Mouse (Mus musculus): ENCODE data around the gene Spata20.

Spata20 gene

DNA sequence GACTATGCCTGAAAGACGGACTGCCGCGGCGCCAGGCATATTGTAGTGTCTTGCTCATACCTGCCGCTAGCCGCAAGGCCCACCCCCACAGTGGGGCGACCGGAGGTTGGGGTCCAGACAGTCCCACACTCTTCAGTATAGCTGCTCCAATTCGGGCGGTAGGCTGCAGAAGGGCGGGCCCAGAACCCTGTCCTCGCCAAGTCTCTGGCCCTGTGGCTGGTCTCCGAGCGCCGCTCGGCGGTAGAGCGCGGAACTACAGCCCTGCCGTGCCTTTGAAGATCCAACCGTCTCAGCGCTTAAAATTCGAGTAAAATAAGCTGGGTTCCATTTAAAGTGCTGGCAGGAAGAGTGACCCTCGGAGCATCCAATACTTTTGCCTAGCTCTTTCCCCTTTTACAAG lies at the start of gene Spata20:
TSS of gene Spata20 (minus strand) at position 179 of the 400 bp plus-strand sequence.
- peak; percentile 75 for DNase-seq

DNA sequence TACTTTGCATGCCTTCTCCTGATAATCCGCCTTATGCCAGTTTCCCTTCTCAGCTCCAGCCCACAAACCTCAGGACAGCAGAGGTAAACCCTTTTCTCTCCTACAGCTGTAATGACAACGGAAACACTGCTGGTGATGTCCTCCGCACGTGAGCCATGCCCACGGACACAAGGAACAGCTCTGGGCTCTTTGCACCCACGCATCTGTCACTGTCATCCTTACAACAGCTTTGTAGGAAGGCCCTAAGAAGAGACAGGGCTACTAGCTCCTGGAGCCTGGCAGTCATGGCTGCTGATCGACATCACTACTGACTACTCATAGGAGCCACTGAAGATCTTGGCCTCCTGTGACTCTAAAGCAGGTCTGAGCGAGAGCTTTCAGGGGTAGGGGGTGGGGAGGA lies 47.2 kb upstream of the Spata20 start:
- DNase-seq, result no peak

DNA sequence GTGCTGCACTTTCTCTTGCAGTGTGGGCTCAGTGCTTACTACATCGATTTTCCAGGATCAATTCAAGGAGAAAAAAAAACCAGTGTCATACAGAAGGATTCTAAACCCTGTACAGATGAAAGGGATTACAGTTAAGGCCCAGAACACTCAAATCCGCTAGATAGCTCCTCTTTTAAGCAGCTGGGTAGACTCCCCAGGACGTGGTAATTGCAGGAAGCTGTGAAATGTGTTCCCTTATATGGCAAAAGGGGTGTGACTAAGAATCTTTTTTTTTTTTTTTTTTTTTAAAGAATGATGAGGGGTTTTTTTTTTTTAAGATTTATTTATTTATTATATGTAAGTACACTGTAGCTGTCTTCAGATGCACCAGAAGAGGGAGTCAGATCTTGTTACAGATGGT lies 42.9 kb upstream of the Spata20 start:
- DNase-seq, result no peak

DNA sequence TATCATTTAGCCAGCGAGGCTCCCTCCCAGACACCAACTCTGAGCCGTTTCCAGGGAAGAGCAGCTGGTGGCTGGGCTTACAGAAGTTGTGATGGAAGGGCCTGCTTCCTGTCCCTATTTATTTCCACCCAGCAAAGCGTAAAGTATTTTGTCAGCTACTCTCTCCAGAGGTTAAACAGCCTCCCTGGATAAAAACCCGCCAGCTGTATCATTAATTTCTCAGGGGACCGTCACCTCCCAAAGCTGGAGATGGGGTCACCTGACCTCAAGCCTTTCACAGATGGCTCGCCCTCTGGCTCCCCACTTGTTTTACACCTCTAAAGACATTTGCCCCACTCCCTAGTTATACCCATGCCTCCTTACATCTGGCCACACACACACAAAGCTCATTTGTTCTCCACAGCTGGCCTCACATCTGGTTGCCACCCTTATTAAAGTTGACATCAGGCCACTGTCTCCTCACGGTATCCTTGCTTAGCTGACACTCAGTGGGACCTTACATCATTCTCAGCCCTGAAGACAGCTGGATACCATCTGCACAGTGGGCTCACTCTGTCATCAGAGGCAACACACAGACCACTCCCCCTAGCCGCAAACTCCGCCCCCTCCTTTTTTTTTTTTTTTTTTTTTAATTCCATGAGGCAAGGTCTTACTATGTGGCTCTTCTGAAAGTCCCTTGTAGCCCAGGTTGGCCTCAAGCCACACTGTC lies 40.3 kb upstream of the Spata20 start:
- DNase-seq, result no peak

DNA sequence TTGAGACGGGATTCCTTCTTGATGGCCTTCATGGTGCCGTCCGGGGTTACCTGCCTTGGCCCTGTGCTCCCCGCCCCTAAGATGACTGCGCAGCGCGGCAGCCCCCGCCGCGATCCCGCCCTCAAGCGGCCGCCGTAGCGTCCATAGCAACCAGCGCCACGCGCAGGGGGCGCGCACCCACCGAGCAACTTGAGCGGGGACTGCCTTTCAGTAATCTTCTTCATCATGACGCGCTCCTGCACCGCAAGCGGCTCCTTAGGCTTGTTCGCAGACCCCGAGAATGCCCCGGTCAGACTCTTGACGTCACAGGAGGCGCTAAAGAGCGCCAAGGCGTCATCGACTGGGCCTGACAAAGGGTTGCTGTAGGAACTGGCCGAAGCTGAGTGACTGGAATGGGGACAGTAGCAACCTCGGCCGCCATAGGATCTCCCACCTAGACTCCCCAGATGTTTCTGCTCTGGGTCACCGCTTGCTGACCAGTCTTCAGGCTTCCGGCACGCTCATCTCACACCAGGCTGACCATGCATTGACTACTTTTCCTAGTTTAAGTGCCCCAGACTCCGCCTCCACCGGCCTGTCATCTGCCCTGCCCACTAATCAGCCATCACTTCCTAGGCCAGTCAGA lies 35.4 kb upstream of the Spata20 start, which contains the start of gene Mycbpap:
TSS of gene Mycbpap (minus strand) at position 524 of the 625 bp plus-strand sequence.
- peak; percentile 12 for DNase-seq

DNA sequence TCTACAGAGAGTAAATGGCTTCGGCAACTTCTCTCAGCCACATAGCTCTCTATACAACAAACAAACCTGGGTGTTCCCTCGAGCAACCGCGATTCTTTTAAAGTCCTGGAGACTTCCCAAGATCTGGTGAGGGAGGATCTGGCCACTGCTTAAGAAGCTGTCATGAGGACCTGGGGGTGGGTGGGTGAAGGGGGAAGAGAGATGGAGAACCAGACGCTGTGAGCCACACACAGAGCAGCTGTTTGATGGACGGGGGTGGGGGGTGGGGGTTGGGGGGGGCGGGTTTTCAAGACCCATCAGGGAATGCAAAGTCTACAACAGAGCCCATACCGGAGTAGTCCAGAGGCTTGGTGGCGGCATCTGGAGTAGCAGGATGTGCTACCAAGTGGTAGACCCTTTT lies 27.5 kb upstream of the Spata20 start:
- DNase-seq, result no peak

DNA sequence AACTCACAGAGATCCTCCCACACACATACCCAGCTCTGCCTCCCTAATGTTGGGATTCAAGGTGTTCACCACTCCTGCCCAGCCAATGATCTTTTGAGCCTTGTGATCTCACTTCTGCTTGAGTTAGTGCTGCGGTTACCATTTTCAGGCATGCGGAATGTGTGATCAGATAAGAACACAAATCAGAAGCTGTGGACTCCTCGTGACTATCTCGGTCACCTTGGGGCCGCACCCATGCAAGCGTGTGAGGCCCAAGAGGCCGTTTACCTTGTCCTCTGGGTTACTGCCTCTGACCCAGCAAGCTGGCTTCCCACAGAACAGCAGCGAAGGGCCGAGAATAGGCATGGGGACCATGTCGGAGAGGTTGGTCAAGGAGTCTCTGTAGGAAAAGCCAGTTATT lies 23.0 kb upstream of the Spata20 start:
- no peak for DNase-seq

DNA sequence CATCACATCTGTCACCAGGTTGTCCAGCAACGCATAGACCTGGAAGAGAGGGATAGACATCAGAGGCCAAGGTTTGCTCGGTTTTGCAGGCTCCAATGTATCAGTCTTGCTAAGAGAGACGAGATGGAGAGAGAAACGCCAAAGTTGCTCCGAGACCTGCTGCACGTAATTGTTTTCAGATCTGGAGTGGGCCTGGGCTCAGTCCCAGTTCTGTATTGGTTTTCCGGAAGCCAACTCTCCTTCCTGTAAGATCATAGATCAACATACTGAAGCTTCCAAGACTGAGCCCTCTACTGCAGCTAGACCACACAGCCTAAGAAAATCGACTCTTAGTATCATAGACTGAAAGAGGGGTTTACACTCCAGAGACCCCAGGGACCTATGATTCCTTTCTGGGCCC lies 15.5 kb upstream of the Spata20 start:
- no peak for DNase-seq

DNA sequence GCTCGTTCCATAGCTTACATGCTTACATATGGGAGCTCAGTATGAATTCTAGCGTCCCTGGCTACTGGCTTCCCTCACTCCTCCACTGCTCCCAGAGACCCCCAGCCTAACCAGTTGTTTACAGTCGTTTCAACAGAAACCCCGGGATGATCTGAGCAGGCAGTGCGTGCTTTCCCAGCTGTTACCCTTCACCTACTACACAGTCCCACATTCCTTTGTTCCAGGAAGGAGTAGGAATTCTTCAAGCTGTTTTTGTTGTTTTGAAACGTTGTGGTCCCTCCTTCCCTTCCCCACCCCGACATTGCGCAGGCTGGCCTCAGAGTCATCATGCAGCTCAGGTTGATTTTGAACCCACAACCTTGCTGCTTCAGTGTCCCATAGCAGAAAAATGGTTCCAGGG lies 14.4 kb upstream of the Spata20 start:
- no peak for DNase-seq

DNA sequence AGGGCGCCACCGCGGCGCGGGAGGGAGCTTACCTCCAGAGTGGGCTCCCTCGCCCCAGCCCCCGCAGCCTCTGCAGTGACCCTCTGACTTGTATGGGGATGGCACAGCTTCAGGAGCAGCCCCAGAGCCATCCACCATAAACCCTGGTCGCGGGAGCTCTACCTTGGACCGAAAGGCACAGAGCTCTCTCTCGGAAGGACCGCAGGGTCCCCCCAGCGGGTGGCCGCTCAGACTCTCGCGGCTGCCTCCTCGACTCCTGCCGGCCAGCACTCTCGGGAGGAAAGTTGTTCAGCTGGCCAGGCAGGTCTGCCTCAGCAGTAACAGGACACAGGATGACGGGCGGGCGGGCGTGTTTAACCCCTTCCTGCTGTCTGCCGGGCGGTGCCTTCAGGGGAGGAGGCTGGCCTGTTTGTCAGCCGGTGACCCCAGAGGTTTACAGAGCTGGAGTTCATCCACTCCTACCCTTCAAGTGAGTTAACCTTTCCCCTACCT lies 13.7 kb upstream of the Spata20 start, which contains the start of gene Epn3:
TSS of gene Epn3 (minus strand) at position 314 of the 492 bp plus-strand sequence.
- no peak for DNase-seq

DNA sequence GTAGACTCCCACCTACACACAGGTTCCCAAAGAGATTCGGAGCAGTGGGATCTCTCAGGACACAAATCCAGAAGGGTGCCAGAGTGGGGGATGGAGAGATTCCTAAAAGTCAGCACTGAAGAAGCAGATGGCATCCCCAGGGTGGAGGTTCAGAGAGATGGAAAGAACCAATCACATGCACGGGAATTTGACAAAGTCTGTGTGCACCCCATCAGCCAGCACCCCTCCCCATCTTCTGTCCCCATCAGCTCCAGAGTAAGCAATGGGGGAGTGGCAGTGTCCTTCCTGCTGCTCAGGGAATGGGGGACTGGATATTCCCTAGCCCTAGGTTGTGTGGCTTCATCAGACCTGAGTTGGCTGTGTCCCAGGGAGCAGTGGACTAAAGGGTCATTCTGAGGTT lies 13.1 kb upstream of the Spata20 start:
- no peak for DNase-seq

DNA sequence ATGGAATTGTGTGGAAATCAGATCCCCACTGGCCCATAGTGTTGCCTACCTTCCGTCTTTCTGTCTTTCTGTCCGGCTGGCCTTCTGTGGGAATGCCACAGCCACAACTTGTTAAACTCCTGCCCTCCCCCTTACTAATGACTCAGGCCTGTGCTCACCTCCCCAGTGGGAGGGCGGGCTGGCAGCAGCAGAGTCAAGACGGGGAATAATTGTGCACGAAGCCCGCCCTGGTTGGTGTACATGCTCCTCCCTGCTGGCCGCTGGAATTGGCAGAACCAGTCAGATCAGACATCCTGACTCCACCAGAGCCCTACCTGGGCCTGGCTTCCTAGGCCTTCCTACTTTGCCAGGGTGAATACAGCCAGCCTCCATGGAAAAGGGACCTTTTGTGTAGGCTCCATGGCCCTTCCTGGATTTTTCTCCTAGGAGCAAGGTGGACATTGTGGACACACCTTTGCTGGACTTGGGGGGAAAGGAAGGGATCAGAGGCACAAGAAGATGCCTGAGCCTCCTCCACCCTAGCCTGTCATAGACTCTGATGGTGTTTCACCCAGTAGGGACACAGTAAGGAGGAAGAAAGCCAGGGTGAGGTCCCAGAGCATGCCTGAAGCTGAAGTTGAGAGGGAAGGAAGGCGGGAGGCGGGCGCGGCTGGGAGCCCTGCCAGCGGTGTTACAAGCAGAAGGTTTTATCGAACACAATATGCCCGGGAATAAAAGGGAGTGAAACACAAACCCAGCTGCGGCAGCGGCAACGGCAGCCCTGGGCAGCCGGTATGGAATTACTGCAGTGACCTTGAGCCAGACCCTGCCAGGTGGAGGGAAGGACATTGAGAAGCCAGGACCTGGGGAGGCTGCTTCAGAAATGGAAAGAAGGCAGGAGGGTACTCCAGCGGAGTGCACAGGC lies 12.4 kb upstream of the Spata20 start:
- no peak for DNase-seq

DNA sequence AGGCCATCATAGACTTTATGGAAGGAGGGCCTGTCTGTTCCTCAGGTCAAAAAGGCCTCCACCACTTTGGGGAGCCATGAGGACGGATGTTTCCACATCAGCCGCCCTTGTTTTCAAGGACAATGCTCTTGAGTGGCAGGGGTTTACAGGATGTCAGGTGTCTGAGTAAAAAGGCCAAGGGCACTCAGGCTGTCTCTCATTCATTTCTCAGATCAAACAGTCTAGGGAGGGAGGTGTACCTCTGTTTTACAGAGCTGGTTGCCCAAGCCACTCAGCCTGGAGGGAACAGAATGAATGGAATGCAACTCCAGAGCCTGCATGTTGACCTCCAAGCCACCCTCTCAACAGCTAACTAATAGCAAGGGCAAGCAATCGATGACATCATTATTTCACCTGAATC lies 9.4 kb upstream of the Spata20 start:
- no peak for DNase-seq

DNA sequence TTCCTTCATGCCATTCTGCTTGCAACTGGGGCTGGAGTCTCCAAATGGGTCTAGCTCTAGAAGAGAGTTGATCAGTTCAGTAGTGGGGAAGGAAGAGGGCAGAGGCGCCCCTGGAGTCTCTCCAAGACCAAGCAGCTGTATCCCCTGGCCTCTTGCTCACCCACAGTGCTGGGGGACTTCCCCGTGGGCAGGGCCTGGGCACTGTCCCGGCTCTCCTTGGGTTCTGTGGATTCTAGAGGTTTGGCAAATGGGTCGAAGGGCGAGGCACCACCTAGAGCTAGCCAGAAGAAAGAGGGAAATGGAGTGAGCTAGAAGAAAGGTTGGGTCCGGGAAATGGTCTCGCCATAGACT lies 5.7 kb upstream of the Spata20 start:
- no peak for DNase-seq

DNA sequence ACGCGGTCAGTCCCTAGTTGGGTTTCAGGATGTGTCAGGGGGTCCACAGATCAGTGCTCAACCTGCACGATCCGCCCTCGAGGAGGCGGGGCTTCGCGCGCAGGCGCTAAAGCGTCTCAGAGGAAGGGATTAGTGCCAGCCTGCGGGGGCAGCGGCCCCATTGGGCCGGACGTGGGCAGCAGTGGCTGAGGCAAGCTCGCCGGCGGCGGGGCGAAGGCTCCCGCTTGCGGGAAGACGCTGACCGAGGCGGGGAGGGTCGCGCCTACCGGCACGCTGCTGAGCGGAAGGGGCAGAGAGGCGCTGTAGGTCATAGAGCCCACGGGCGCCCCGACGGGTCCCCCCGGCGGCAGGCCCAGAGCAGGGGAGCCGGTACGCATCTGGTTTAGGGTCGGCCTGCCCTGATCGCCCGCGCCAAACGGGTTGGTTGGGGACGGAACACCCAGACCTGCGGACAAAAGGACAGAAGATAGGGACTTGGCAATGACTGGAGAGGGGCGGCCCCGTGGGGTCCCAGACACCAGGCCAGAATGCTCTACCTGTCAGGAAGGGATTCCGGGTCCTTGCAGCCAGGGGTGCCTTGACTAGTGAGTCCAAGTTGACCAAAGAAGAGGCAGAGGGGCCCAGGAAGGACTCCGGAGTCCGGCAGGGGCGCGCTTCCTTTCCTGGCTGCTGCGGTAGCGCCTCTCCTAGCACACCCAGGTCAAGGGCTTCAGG lies 5.2 kb upstream of the Spata20 start:
- DNase-seq, result peak; percentile 9

DNA sequence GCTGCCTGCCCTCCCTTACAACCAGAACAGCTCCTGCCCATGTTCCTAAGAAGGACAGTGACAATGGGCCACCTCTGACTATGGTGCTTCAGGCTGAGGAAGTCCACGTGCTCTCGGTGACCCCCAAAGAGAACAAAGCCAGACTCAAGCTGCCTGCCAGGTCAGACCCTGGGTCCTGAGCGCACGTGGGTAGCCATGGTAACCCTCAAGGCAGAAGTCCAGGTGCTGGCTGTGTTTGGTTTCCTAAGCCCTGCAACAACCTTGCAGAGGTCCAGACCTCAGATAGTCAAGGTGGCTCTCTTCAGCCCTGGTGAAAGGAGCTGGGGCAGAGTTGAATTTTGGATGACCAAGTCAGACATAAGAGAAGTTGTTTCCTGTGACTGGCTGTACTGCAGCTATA lies 3.8 kb upstream of the Spata20 start:
- DNase-seq, result no peak

DNA sequence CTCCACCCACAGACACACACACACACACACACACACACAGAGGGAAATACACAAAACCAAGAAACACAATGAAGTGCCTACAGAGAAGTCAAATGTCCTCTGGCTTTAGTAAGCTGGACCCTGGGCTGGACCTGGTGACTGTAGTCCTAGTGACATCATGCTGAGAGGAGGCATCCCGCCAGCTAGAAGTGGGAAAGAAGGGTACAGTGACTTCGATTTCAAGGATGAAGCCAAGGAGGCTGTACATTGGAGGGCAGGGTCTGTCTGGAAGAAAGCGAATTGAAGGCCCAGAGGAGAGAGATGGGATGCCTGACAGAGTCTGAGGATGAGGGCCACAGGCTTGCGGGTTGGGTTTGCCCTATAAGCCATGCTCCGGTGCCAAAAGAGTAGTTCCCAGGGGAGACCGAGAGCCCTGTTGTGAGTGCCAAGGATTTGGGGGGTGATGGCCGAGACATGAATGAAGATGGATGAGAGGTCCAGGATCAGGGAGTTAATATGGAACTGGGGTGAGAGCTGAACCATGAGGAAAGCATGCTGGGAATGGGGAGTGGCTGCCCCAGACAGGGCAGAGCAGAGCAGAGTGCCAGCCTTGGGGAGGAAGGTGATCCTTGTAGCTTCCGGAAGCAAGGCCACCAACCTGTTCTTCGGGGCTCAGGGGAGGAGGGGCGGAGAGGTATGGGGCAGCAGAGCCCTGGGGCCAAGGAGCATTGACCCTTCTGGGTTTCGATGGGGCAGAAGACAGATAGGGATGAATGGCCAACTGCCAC lies 3.0 kb upstream of the Spata20 start:
- DNase-seq, result no peak

DNA sequence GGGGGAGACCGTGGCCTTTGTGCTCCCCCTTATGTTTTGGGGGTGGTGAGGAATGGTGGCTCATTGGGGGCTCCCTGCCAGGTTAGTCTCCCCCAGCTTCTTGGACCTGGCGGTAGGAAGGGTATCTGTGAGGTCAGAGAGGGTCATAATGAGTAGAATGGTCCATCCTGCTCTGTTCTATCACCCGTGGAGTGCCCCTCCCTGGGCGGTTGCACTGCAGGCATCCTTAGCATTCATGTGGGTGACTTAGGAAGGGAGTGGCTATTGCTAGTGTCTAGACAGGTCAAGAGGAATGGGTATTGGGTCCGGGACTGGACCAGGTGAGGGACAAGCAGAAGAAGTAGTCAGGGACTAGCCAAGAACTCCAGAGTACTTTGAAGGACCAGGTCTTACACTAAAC lies 756 bp downstream of the Spata20 start:
- no peak for DNase-seq

DNA sequence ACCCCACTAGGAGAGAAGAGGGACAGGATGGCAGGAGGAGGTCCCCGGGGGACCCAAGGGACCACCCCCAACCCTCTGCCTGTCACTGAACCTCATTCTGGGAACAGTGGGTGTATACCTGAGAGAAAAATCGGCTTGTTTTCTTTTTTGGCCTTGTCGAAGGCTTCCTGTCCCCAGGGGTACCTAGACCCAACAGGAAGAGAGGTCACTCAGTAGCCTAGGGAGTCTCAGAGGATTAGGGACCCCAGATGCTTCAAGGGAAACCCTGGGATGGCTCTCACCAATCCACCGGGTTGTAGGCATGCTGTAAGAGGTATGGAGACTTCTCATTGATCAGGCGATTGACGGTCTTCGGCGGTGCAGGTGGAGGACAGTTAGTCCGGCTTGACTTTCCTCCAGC lies 1.3 kb downstream of the Spata20 start:
- no peak for DNase-seq

DNA sequence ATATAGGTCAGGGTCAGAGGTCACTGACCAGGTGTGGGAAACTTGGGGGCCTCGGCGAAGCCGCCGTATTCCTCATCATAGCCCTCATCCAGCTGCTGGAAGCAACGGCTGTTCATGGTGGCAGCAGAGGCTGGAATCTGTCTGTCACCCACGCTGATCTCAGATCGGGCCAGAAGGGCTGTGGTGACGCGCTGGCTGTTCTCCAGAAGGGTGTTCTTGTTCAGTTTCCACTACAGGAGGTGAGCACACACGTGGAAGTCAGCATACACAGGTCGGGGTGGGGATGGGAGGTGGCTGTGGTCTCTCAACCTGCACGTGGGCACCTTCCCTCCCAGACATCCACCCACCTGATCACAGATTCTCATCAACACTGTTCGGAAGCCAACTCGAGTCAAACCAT lies 2.1 kb downstream of the Spata20 start:
- DNase-seq, result no peak

DNA sequence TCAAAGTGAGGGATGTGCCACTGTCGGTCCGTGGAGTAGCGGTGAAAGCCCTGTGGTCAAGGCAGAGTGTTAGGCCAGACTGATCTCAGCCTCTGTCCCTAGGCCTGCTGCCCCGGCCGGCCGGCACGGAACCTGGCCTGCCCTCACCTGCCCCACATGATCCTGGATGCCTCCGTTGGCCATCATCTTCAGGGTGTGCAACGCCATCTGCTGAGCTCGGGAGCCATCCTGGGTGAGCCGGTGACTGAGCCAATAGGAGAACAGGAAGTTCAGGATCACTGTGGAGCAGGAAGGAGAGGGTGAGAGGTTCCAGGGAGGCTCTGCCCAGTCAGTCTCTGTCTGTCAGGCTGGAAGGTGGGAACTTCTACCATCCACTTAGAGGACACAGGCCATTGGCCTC lies 2.5 kb downstream of the Spata20 start:
- DNase-seq, result no peak

DNA sequence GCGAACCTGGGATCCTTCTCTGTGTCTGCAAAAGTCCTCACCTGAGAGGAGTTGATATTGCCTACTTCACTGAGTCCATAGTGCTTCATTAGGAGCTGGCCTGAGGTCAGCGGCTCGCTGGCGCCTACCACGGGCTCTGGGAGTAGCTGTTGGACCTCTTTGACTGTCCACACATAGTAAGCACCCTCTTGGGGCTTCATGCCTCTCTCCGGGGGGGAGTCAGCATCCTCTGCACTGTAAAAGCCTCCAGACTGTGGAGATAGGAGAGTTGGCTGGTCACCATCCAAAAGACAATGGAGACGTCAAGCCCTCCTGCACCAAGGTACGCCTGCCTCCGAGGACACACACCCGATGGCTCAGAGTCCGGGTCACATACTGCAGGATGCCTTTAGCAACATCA lies 3.2 kb downstream of the Spata20 start:
- no peak for DNase-seq

All from thymus, postnatal 25 days (tissue).